Mouse (Mus musculus): ENCODE data around the gene Myo9a. TPM values are rescaled to one million over a fixed set of nuclear protein-coding genes. Genes with fewer than 3 reads are reported as not detected.

Myo9a gene
- total and polyA plus RNA-seq, 3 experiments, result 3.3 to 131 (median 4.5) TPM

GRCm38 (mm10) chr9:59725515-59725914 lies 25.2 kb upstream of the Myo9a start:
- H3K9me3 ChIP-seq (replicated peaks; ENCODE audit: insufficient read depth, low read length), result no peaks in the 10 kb centered on the region
- TF ChIP-seq USF1 (IDR thresholded peaks at IDR 0.05; ENCODE audit: low read depth, low read length), result no peak
- TF ChIP-seq CTCF (IDR thresholded peaks at IDR 0.05 in 2 of 3, conservative IDR thresholded peaks at IDR 0.05 in 1 of 3; ENCODE audit: control insufficient read depth in 1 of 3, insufficient read depth in 1 of 3, low read depth in 2 of 3, low read length in 3 of 3, poor library complexity in 1 of 3, severe bottlenecking in 1 of 3), result no peak
- TF ChIP-seq POLR2A (IDR thresholded peaks at IDR 0.05; ENCODE audit: control insufficient read depth in 1 of 2, insufficient read depth in 1 of 2, low read depth in 1 of 2, low read length in 2 of 2, poor library complexity in 1 of 2), result no peak
- TF ChIP-seq POLR2AphosphoS2 (IDR thresholded peaks at IDR 0.05; ENCODE audit: low read length), result no peak

GRCm38 (mm10) chr9:59727569-59728286 lies 23.0 kb upstream of the Myo9a start:
- H3K9me3 ChIP-seq (replicated peaks; ENCODE audit: insufficient read depth, low read length), result no peaks in the 10 kb centered on the region
- peaks cover 0 to 3% of the 10 kb centered on the region in 2 experiments; a peak in 1 of 4 replicates for H3K36me3 ChIP-seq (ENCODE audit: control insufficient read depth in 1 of 2, insufficient read depth in 2 of 2, low read length in 2 of 2)
- H3K4me1 ChIP-seq (ENCODE audit: control insufficient read depth in 1 of 2, insufficient read depth in 2 of 2, low read length in 2 of 2), result peaks cover 0 to 6% of the 10 kb centered on the region in 2 experiments; a peak in 2 of 4 replicates
- no peaks in the 10 kb centered on the region for H3K27me3 ChIP-seq (ENCODE audit: control insufficient read depth in 1 of 2, insufficient read depth in 2 of 2, low read length in 2 of 2)
- H3K9ac ChIP-seq (ENCODE audit: control insufficient read depth, low read depth, low read length, poor library complexity, severe bottlenecking), result no peak overlapping the region
- TF ChIP-seq MYB (IDR thresholded peaks at IDR 0.05; ENCODE audit: low read depth, low read length) (no peak), MYC (IDR thresholded peaks at IDR 0.05; ENCODE audit: low read depth, low read length) (no peak), CTCF (IDR thresholded peaks at IDR 0.05 in 2 of 3, conservative IDR thresholded peaks at IDR 0.05 in 1 of 3; ENCODE audit: control insufficient read depth in 1 of 3, insufficient read depth in 1 of 3, low read depth in 2 of 3, low read length in 3 of 3, poor library complexity in 1 of 3, severe bottlenecking in 1 of 3) (no peak), SMC3 (IDR thresholded peaks at IDR 0.05; ENCODE audit: low read depth, low read length) (no peak), KAT2A (conservative IDR thresholded peaks at IDR 0.05; ENCODE audit: low read depth, low read length) (no peak)
- no peak overlapping the region for H3K27ac ChIP-seq (ENCODE audit: control insufficient read depth, low read depth, low read length)
- H3K79me2 ChIP-seq (ENCODE audit: control insufficient read depth, insufficient read depth, low read length, poor library complexity), result no peaks in the 10 kb centered on the region
- no peak for DNase-seq (ENCODE audit: low read depth, low spot score)
- no peak overlapping the region for H3K4me3 ChIP-seq (ENCODE audit: control insufficient read depth in 1 of 2, insufficient read depth in 1 of 2, low read depth in 2 of 2, low read length in 2 of 2)

More at GRCm38 (mm10) chr9:59725515-59725914, 25.2 kb upstream of the Myo9a start:
- H3K27ac ChIP-seq (ENCODE audit: control insufficient read depth, low read depth, low read length), result no peak overlapping the region
- peaks cover 0 to 3% of the 10 kb centered on the region in 2 experiments; a peak in 1 of 4 replicates for H3K4me1 ChIP-seq (ENCODE audit: control insufficient read depth in 1 of 2, insufficient read depth in 2 of 2, low read length in 2 of 2)
- H3K9ac ChIP-seq (ENCODE audit: control insufficient read depth, low read depth, low read length, poor library complexity, severe bottlenecking), result no peak overlapping the region
- no peaks in the 10 kb centered on the region for H3K27me3 ChIP-seq (ENCODE audit: control insufficient read depth in 1 of 2, insufficient read depth in 2 of 2, low read length in 2 of 2)
- no peaks in the 10 kb centered on the region for H3K79me2 ChIP-seq (ENCODE audit: control insufficient read depth, insufficient read depth, low read length, poor library complexity)
- no peak for DNase-seq (ENCODE audit: low read depth, low spot score)
- H3K4me3 ChIP-seq (ENCODE audit: control insufficient read depth in 1 of 2, insufficient read depth in 1 of 2, low read depth in 2 of 2, low read length in 2 of 2), result no peak overlapping the region
- H3K36me3 ChIP-seq (ENCODE audit: control insufficient read depth in 1 of 2, insufficient read depth in 2 of 2, low read length in 2 of 2), result no peaks in the 10 kb centered on the region

GRCm38 (mm10) chr9:59731136-59731535 lies 19.6 kb upstream of the Myo9a start:
- Histone ChIP-seq H3K27ac (ENCODE audit: control insufficient read depth, low read depth, low read length) (no peak overlapping the region), H3K9ac (ENCODE audit: control insufficient read depth, low read depth, low read length, poor library complexity, severe bottlenecking) (no peak overlapping the region), H3K9me3 (replicated peaks; ENCODE audit: insufficient read depth, low read length) (no peaks in the 10 kb centered on the region), H3K79me2 (ENCODE audit: control insufficient read depth, insufficient read depth, low read length, poor library complexity) (no peaks in the 10 kb centered on the region), H3K36me3 (ENCODE audit: control insufficient read depth in 1 of 2, insufficient read depth in 2 of 2, low read length in 2 of 2) (peaks cover 0 to 11% of the 10 kb centered on the region in 2 experiments; a peak in 2 of 4 replicates), H3K27me3 (ENCODE audit: control insufficient read depth in 1 of 2, insufficient read depth in 2 of 2, low read length in 2 of 2) (no peaks in the 10 kb centered on the region), H3K4me1 (ENCODE audit: control insufficient read depth in 1 of 2, insufficient read depth in 2 of 2, low read length in 2 of 2) (peaks cover 2 to 6% of the 10 kb centered on the region in 2 experiments), H3K4me3 (ENCODE audit: control insufficient read depth in 1 of 2, insufficient read depth in 1 of 2, low read depth in 2 of 2, low read length in 2 of 2) (peak overlapping the region; percentile 7 to 14; a peak in 1 of 4 replicates)
- DNase-seq (ENCODE audit: low read depth, low spot score), result peak; percentile 56
- TF ChIP-seq GABPA (IDR thresholded peaks at IDR 0.05; ENCODE audit: low read depth, low read length), result no peak
- peak; percentile 41; the same call in 1 of the 2 replicates for TF ChIP-seq RCOR1 (IDR thresholded peaks at IDR 0.05; ENCODE audit: low read depth, low read length)
- no peak for TF ChIP-seq ZMIZ1 (IDR thresholded peaks at IDR 0.05; ENCODE audit: low read depth, low read length)
